Mouse (Mus musculus) MEL (cell line): ENCODE measurements at regions not wholly inside any gene's neighbourhood (a gene's known extent, or its start where the extent isn't known, plus 50 kb on each side); places are given as distances from the start of the nearest gene placed in this dataset.

ENCODE experiments used
- DNase-seq: peaks from one replicate; pipeline ENCODE4 v3.0.0; 2011; ENCODE audit warnings: low read depth, low spot score
- H3K27ac ChIP-seq: 2 replicates; pipeline ENCODE4 v1.5.1; 2012; ENCODE audit warnings: low read depth, mild to moderate bottlenecking, control low read depth, low read length, moderate library complexity; ENCODE audit not compliant: control insufficient read depth
- H3K27me3 ChIP-seq, 2 experiments: fragments of 150-350 bp in 1 of 2; sonication (generic) in 1 of 2; 2 replicates each; pipeline ENCODE4 v1.6.1; 2012; ENCODE audit warnings: low read length in 2 of 2, mild to moderate bottlenecking in 2 of 2, improper control_type of control experiment in 1 of 2, moderate library complexity in 1 of 2; ENCODE audit not compliant: insufficient read depth in 2 of 2, control insufficient read depth in 1 of 2
- H3K36me3 ChIP-seq, 2 experiments: 2 replicates each; pipeline ENCODE4 v1.6.1; 2012 to 2014; ENCODE audit warnings: low read length in 2 of 2, improper control_type of control experiment in 1 of 2, inconsistent platforms in 1 of 2, mild to moderate bottlenecking in 1 of 2; ENCODE audit not compliant: insufficient read depth in 2 of 2, control insufficient read depth in 1 of 2
- H3K4me1 ChIP-seq, 2 experiments: fragments of 150-350 bp in 1 of 2; sonication (generic) in 1 of 2; 2 replicates each; pipeline ENCODE4 v1.6.1; 2012; ENCODE audit warnings: low read length in 2 of 2, improper control_type of control experiment in 1 of 2, mild to moderate bottlenecking in 1 of 2; ENCODE audit not compliant: insufficient read depth in 2 of 2, control insufficient read depth in 1 of 2
- H3K4me3 ChIP-seq, 2 experiments: fragments of 150-350 bp in 1 of 2; sonication (generic) in 1 of 2; 2 replicates each; pipeline ENCODE4 v1.5.1; 2012; ENCODE audit warnings: low read depth in 2 of 2, low read length in 2 of 2, mild to moderate bottlenecking in 2 of 2, moderate library complexity in 2 of 2, control low read depth in 1 of 2, improper control_type of control experiment in 1 of 2; ENCODE audit not compliant: control insufficient read depth in 1 of 2, insufficient read depth in 1 of 2
- H3K79me2 ChIP-seq: 2 replicates; pipeline ENCODE4 v1.6.1; 2012; ENCODE audit warnings: mild to moderate bottlenecking, low read length, moderate library complexity; ENCODE audit not compliant: control insufficient read depth, poor library complexity, insufficient read depth
- H3K9ac ChIP-seq: 2 replicates; pipeline ENCODE4 v1.6.1; 2012; ENCODE audit warnings: low read depth, mild to moderate bottlenecking, control low read depth, low read length, moderate library complexity; ENCODE audit not compliant: control insufficient read depth, poor library complexity, severe bottlenecking
- H3K9me3 ChIP-seq: fragments of 150-350 bp; sonication (generic); replicated peaks from 2 replicates; pipeline ENCODE4 v1.6.1; 2012; ENCODE audit warnings: mild to moderate bottlenecking, low read length, improper control_type of control experiment, moderate library complexity; ENCODE audit not compliant: insufficient read depth
- BHLHE40 ChIP-seq: IDR thresholded peaks from 2 replicates; pipeline ENCODE4 v1.6.1; 2012; ENCODE audit warnings: low read depth, mild to moderate bottlenecking, inconsistent platforms, low read length, improper control_type of control experiment, borderline replicate concordance
- CHD2 ChIP-seq: IDR thresholded peaks from 2 replicates; pipeline ENCODE4 v1.6.1; 2011; ENCODE audit warnings: low read length, improper control_type of control experiment
- CTCF ChIP-seq, 3 experiments: IDR thresholded peaks in 2 of 3; conservative IDR thresholded peaks in 1 of 3; 2 replicates each; pipeline ENCODE4 v1.5.1; 2011 to 2012; ENCODE audit warnings: low read length in 3 of 3, low read depth in 2 of 3, mild to moderate bottlenecking in 2 of 3, improper control_type of control experiment in 1 of 3, inconsistent platforms in 1 of 3, mixed read lengths in 1 of 3, moderate library complexity in 1 of 3; ENCODE audit not compliant: control insufficient read depth in 1 of 3, insufficient read depth in 1 of 3, poor library complexity in 1 of 3, severe bottlenecking in 1 of 3
- E2F4 ChIP-seq: IDR thresholded peaks from 2 replicates; pipeline ENCODE4 v1.6.1; 2011; ENCODE audit warnings: low read depth, low read length, improper control_type of control experiment, borderline replicate concordance
- EP300 ChIP-seq, 2 experiments: IDR thresholded peaks; 2 replicates each; pipeline ENCODE4 v1.6.1; 2011; ENCODE audit warnings: improper control_type of control experiment in 2 of 2, low read length in 2 of 2, low read depth in 1 of 2, mild to moderate bottlenecking in 1 of 2
- ETS1 ChIP-seq: IDR thresholded peaks from 2 replicates; pipeline ENCODE4 v1.6.1; 2012; ENCODE audit warnings: low read depth, mild to moderate bottlenecking, inconsistent platforms, low read length, improper control_type of control experiment, moderate library complexity
- GABPA ChIP-seq: IDR thresholded peaks from 2 replicates; pipeline ENCODE4 v1.6.1; 2012; ENCODE audit warnings: low read depth, mild to moderate bottlenecking, inconsistent platforms, low read length, improper control_type of control experiment, moderate library complexity
- GATA1 ChIP-seq: IDR thresholded peaks from 2 replicates; pipeline ENCODE4 v1.6.1; 2011; ENCODE audit warnings: low read depth, low read length, improper control_type of control experiment
- JUND ChIP-seq: IDR thresholded peaks from 2 replicates; pipeline ENCODE4 v1.6.1; 2011; ENCODE audit warnings: low read depth, mild to moderate bottlenecking, improper control_type of control experiment, low read length
- KAT2A ChIP-seq: conservative IDR thresholded peaks from 2 replicates; pipeline ENCODE4 v1.6.1; 2012; ENCODE audit warnings: low read depth, low read length, improper control_type of control experiment, inconsistent platforms
- MEF2A ChIP-seq: IDR thresholded peaks from 2 replicates; pipeline ENCODE4 v1.6.1; 2014; ENCODE audit warnings: low read depth, mild to moderate bottlenecking, inconsistent platforms, low read length, improper control_type of control experiment; ENCODE audit not compliant: poor library complexity, insufficient replicate concordance, severe bottlenecking; ENCODE audit errors: extremely low read depth
- MXI1 ChIP-seq: IDR thresholded peaks from 2 replicates; pipeline ENCODE4 v1.6.1; 2011; ENCODE audit warnings: mild to moderate bottlenecking, low read depth, low read length, improper control_type of control experiment
- MYB ChIP-seq: IDR thresholded peaks from 2 replicates; pipeline ENCODE4 v1.6.1; 2011; ENCODE audit warnings: mild to moderate bottlenecking, low read depth, low read length, improper control_type of control experiment
- NELFE ChIP-seq: IDR thresholded peaks from 2 replicates; pipeline ENCODE4 v1.6.1; 2011; ENCODE audit warnings: low read depth, low read length, improper control_type of control experiment
- POLR2A ChIP-seq, 2 experiments: IDR thresholded peaks; 2 replicates each; pipeline ENCODE4 v1.6.1; 2011 to 2012; ENCODE audit warnings: low read length in 2 of 2, mild to moderate bottlenecking in 2 of 2, control low read depth in 1 of 2, improper control_type of control experiment in 1 of 2, low read depth in 1 of 2, moderate library complexity in 1 of 2; ENCODE audit not compliant: control insufficient read depth in 1 of 2, insufficient read depth in 1 of 2, poor library complexity in 1 of 2
- POLR2AphosphoS2 ChIP-seq: IDR thresholded peaks from 2 replicates; pipeline ENCODE4 v1.6.1; 2011; ENCODE audit warnings: low read length, improper control_type of control experiment
- RAD21 ChIP-seq: IDR thresholded peaks from 2 replicates; pipeline ENCODE4 v1.6.1; 2011; ENCODE audit warnings: mild to moderate bottlenecking, low read depth, low read length, improper control_type of control experiment
- RCOR1 ChIP-seq: IDR thresholded peaks from 2 replicates; pipeline ENCODE4 v1.6.1; 2012; ENCODE audit warnings: low read depth, mild to moderate bottlenecking, inconsistent platforms, low read length, improper control_type of control experiment
- SIN3A ChIP-seq: IDR thresholded peaks from 2 replicates; pipeline ENCODE4 v1.6.1; 2012; ENCODE audit warnings: low read length, improper control_type of control experiment, inconsistent platforms
- SMC3 ChIP-seq: IDR thresholded peaks from 2 replicates; pipeline ENCODE4 v1.6.1; 2011; ENCODE audit warnings: low read depth, low read length, improper control_type of control experiment
- TAL1 ChIP-seq: IDR thresholded peaks from 2 replicates; pipeline ENCODE4 v1.6.1; 2012; ENCODE audit warnings: mild to moderate bottlenecking, inconsistent platforms, low read length, moderate library complexity, mixed read lengths
- TBP ChIP-seq: IDR thresholded peaks from 2 replicates; pipeline ENCODE4 v1.8.0; 2011; ENCODE audit warnings: low read depth, low read length, improper control_type of control experiment
- TCF12 ChIP-seq: IDR thresholded peaks from 2 replicates; pipeline ENCODE4 v1.6.1; 2014; ENCODE audit warnings: low read depth, mild to moderate bottlenecking, inconsistent platforms, low read length, improper control_type of control experiment, moderate library complexity
- UBTF ChIP-seq: IDR thresholded peaks from 2 replicates; pipeline ENCODE4 v1.6.1; 2012; ENCODE audit warnings: low read depth, mild to moderate bottlenecking, inconsistent platforms, low read length, improper control_type of control experiment, moderate library complexity, borderline replicate concordance; ENCODE audit not compliant: insufficient read depth
- USF2 ChIP-seq, 2 experiments: IDR thresholded peaks; 2 replicates each; pipeline ENCODE4 v1.6.1; 2011 to 2012; ENCODE audit warnings: improper control_type of control experiment in 2 of 2, low read length in 2 of 2, borderline replicate concordance in 1 of 2, inconsistent platforms in 1 of 2, low read depth in 1 of 2, mild to moderate bottlenecking in 1 of 2; ENCODE audit not compliant: insufficient read depth in 1 of 2
- ZC3H11A ChIP-seq: IDR thresholded peaks from 2 replicates; pipeline ENCODE4 v1.6.1; 2012; ENCODE audit warnings: low read depth, mild to moderate bottlenecking, inconsistent platforms, low read length, improper control_type of control experiment
- ZMIZ1 ChIP-seq: IDR thresholded peaks from 2 replicates; pipeline ENCODE4 v1.6.1; 2012; ENCODE audit warnings: low read depth, mild to moderate bottlenecking, inconsistent platforms, low read length, improper control_type of control experiment, moderate library complexity
- ZNF384 ChIP-seq: IDR thresholded peaks from 2 replicates; pipeline ENCODE4 v1.6.1; 2012; ENCODE audit warnings: low read depth, mild to moderate bottlenecking, inconsistent platforms, low read length, improper control_type of control experiment

GRCm38 (mm10) chr17:85877426-85877825 lies 189.4 kb upstream of the Six2 start:
- H3K4me1 ChIP-seq, result peaks cover 3 to 13% of the 10 kb centered on the region in 2 experiments
- H3K36me3 ChIP-seq, result peaks cover 0 to 11% of the 10 kb centered on the region in 2 experiments; a peak in 2 of 4 replicates
- H3K27me3 ChIP-seq, result no peaks in the 10 kb centered on the region
- no peak overlapping the region for H3K4me3 ChIP-seq
- peak; percentile 74 for DNase-seq
- H3K9ac ChIP-seq, result no peak overlapping the region
- no peaks in the 10 kb centered on the region for H3K79me2 ChIP-seq
- no peak overlapping the region for H3K27ac ChIP-seq
- H3K9me3 ChIP-seq, result no peaks in the 10 kb centered on the region
- TF ChIP-seq MEF2A (no peak), RAD21 (peak; percentile 67), ZC3H11A (peak; percentile 71), BHLHE40 (no peak), SMC3 (peak; percentile 94), CTCF (IDR thresholded peaks at IDR 0.05 in 2 of 3, conservative IDR thresholded peaks at IDR 0.05 in 1 of 3; ENCODE audit: control insufficient read depth in 1 of 3, insufficient read depth in 1 of 3, low read depth in 2 of 3, low read length in 3 of 3, poor library complexity in 1 of 3, severe bottlenecking in 1 of 3) (peak; percentile 84 to 90 (median 84))

GRCm38 (mm10) chr17:85876853-85877252 lies 188.8 kb upstream of the Six2 start:
- peaks cover 3 to 13% of the 10 kb centered on the region in 2 experiments for H3K4me1 ChIP-seq
- no peaks in the 10 kb centered on the region for H3K9me3 ChIP-seq
- DNase-seq, result no peak

GRCm38 (mm10) chr17:85873853-85874586 lies 185.9 kb upstream of the Six2 start:
- DNase-seq, result peak; percentile 79
- Histone ChIP-seq H3K79me2 (no peaks in the 10 kb centered on the region), H3K27me3 (no peaks in the 10 kb centered on the region)
- TF ChIP-seq RCOR1 (peak; percentile 96), ETS1 (peak; percentile 70; the same call in 1 of the 2 replicates), ZNF384 (peak; percentile 92), JUND (no peak), EP300 (IDR thresholded peaks at IDR 0.05; ENCODE audit: low read depth in 1 of 2, low read length in 2 of 2) (peak; percentile 88 to 93), TCF12 (peak; percentile 94), CHD2 (no peak), NELFE (no peak), POLR2A (IDR thresholded peaks at IDR 0.05; ENCODE audit: control insufficient read depth in 1 of 2, insufficient read depth in 1 of 2, low read depth in 1 of 2, low read length in 2 of 2, poor library complexity in 1 of 2) (no peak), TAL1 (peak; percentile 53), USF2 (IDR thresholded peaks at IDR 0.05; ENCODE audit: borderline replicate concordance in 1 of 2, insufficient read depth in 1 of 2, low read depth in 1 of 2, low read length in 2 of 2) (no peak), GATA1 (peak; percentile 99), MYB (no peak)

More at GRCm38 (mm10) chr17:85876853-85877252, 188.8 kb upstream of the Six2 start:
- no peak overlapping the region for H3K4me3 ChIP-seq
- H3K9ac ChIP-seq, result no peak overlapping the region
- H3K36me3 ChIP-seq, result peaks cover 0 to 11% of the 10 kb centered on the region in 2 experiments; a peak in 2 of 4 replicates
- TF ChIP-seq SIN3A, result no peak
- TF ChIP-seq NELFE, result no peak
- TF ChIP-seq TBP, result no peak
- TF ChIP-seq POLR2AphosphoS2, result no peak
- TF ChIP-seq KAT2A, result no peak
- no peak for TF ChIP-seq USF2 (IDR thresholded peaks at IDR 0.05; ENCODE audit: borderline replicate concordance in 1 of 2, insufficient read depth in 1 of 2, low read depth in 1 of 2, low read length in 2 of 2)
- no peak for TF ChIP-seq MXI1
- no peak for TF ChIP-seq TAL1
- no peak for TF ChIP-seq RAD21
- TF ChIP-seq EP300 (IDR thresholded peaks at IDR 0.05; ENCODE audit: low read depth in 1 of 2, low read length in 2 of 2), result no peak
- no peak for TF ChIP-seq GABPA
- no peak for TF ChIP-seq MEF2A
- TF ChIP-seq UBTF, result no peak
- no peak for TF ChIP-seq BHLHE40
- no peak for TF ChIP-seq E2F4
- no peak for TF ChIP-seq ZMIZ1
- TF ChIP-seq TCF12, result no peak
- no peaks in the 10 kb centered on the region for H3K79me2 ChIP-seq
- H3K27me3 ChIP-seq, result no peaks in the 10 kb centered on the region
- H3K27ac ChIP-seq, result no peak overlapping the region

More at GRCm38 (mm10) chr17:85873853-85874586, 185.9 kb upstream of the Six2 start:
- Histone ChIP-seq H3K4me3 (no peak overlapping the region), H3K27ac (no peak overlapping the region), H3K4me1 (peaks cover 3 to 13% of the 10 kb centered on the region in 2 experiments), H3K9ac (no peak overlapping the region), H3K36me3 (peaks cover 0 to 11% of the 10 kb centered on the region in 2 experiments; a peak in 2 of 4 replicates), H3K9me3 (no peaks in the 10 kb centered on the region)
